Mouse (Mus musculus): ENCODE measurements around the gene Olfr24. TPM values are rescaled to one million over a fixed set of nuclear protein-coding genes. Genes with fewer than 3 reads are reported as not detected.
"Not testable (repeated sequence)": the region's sequence is repeated elsewhere in the genome, so short reads cannot be mapped to it uniquely, and the experiment has no call there.

Gene Olfr24
- polyA plus RNA-seq (2014; fragmentation: Nextera tagmentation; extraction: Ambion mirVana): 0.15 TPM in 1 of 2 replicates, not detected in the other

DNA sequence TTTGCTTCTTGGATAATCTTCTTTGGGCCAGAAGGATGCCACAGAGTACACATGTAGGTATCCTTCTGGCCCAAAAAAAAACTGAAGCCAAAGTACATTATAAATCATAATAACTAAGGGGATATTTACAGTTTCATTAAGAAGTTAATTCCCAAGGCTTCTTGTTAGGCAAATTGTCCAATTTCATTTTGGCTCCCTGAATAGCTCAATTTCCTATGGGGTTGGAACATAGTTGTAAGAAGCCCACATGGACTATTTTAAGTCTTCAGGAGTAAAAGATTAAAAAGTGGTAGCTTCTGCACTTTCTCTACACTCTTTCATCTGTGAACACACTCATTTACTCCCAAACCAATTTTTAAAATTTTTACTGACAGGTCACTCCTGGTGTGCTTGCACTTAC, at the start of gene Olfr24:
TSS of gene Olfr24 (minus strand) at position 101 of the 400 bp plus-strand sequence.
- Histone ChIP-seq H3K9ac (ENCODE audit: low read depth, low read length) (no peak within 1 kb of the TSS), H3K27ac (replicated peaks; ENCODE audit: low read depth, low read length) (no peak within 1 kb of the TSS), H3K4me2 (ENCODE audit: low read depth, low read length) (no peak within 1 kb of the TSS), H3K9me3 (ENCODE audit: control insufficient read depth, low read length) (no peaks in the 10 kb centered on the region), H3K27me3 (replicated peaks; ENCODE audit: control insufficient read depth, insufficient read depth, low read length) (no peaks in the 10 kb centered on the region), H3K36me3 (ENCODE audit: control insufficient read depth, insufficient read depth, low read length) (no peaks in the 10 kb centered on the region), H3K4me1 (ENCODE audit: control insufficient read depth, insufficient read depth, low read length) (no peaks in the 10 kb centered on the region), H3K4me3 (ENCODE audit: low read depth, low read length) (no peak within 1 kb of the TSS)
- ATAC-seq (ENCODE audit: low read depth): no peak
- DNase-seq (ENCODE audit: low spot score): no peak

DNA sequence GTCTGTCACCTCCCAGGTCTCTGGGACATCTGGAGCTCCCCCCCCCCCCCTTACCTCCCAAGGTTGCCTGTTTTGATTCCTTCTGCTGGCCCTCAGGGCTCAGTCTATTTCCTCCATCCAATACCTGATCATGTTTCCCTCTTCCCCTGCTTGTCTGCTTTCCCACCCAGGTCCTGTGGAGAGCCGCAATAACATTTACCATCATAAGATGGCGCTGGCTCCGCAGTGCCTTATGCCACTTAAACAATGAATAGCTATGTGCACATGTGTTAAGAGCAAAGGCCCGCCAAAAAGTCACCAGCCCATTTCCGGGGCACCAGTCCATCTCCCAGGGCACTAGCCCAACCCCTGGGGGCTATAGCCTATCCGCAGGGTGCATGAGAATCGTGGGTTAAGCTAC, 21.5 kb upstream of the Olfr24 start:
- H3K9ac ChIP-seq (ENCODE audit: low read depth, low read length): no peak overlapping the region
- H3K36me3 ChIP-seq (ENCODE audit: control insufficient read depth, insufficient read depth, low read length): no peaks in the 10 kb centered on the region
- no peak for ATAC-seq (ENCODE audit: low read depth)
- H3K9me3 ChIP-seq (ENCODE audit: control insufficient read depth, low read length): no peaks in the 10 kb centered on the region
- H3K27me3 ChIP-seq (replicated peaks; ENCODE audit: control insufficient read depth, insufficient read depth, low read length): no peaks in the 10 kb centered on the region
- no peak overlapping the region for H3K27ac ChIP-seq (replicated peaks; ENCODE audit: low read depth, low read length)
- no peak overlapping the region for H3K4me2 ChIP-seq (ENCODE audit: low read depth, low read length)
- H3K4me3 ChIP-seq (ENCODE audit: low read depth, low read length): no peak overlapping the region
- 60% methylated on average over 7 of the region's 7 CpGs for WGBS
- H3K4me1 ChIP-seq (ENCODE audit: control insufficient read depth, insufficient read depth, low read length): no peaks in the 10 kb centered on the region
- DNase-seq (ENCODE audit: low spot score): no peak

DNA sequence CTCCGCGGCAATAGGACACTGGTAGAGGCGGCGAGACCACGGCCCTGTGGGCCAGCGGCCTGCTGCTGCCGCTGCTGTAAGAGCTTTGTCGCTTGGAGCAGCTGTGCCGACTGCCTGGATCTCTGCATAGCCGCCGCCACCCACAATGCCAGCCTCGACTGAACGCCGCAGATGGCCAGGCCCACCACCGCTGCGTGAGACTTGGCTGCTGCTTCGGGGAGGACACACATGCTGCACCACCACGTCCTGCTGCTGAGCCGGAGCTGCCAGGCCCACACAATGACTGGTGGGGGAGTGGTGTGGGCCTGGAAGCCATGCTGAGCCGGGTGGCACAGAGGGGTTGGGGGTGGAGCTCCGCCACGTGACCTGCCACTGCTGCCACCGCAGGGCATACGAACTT, 15.7 kb upstream of the Olfr24 start:
- no peak for DNase-seq (ENCODE audit: low spot score)
- H3K9me3 ChIP-seq (ENCODE audit: control insufficient read depth, low read length): no peaks in the 10 kb centered on the region
- WGBS: 62% methylated on average over 24 of the region's 24 CpGs

DNA sequence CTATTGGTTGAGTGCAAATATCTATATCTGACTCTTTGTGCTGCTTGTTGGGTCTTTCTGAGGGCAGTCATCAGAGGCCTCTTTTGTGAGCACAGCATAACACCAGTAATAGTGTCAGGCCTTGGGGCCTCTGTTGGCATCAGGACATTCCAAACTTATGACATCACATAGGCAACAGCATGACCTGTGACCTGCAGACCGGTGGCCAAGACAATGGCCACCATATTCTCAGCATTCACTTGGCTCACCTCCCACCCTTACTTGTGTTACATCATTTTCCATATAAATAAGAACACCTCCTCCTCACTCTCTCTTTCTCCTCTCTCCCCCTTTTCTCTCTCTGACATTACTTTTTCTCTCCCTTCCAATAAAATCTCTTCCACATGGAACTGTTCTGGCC, 15.2 kb upstream of the Olfr24 start:
- no peaks in the 10 kb centered on the region for H3K27me3 ChIP-seq (replicated peaks; ENCODE audit: control insufficient read depth, insufficient read depth, low read length)
- no peaks in the 10 kb centered on the region for H3K4me1 ChIP-seq (ENCODE audit: control insufficient read depth, insufficient read depth, low read length)
- 63% methylated on average over 1 of the region's 1 CpGs for WGBS
- no peak overlapping the region for H3K27ac ChIP-seq (replicated peaks; ENCODE audit: low read depth, low read length)
- no peak overlapping the region for H3K4me2 ChIP-seq (ENCODE audit: low read depth, low read length)
- no peak overlapping the region for H3K4me3 ChIP-seq (ENCODE audit: low read depth, low read length)
- no peak for DNase-seq (ENCODE audit: low spot score)
- H3K9ac ChIP-seq (ENCODE audit: low read depth, low read length): no peak overlapping the region
- ATAC-seq (ENCODE audit: low read depth): no peak
- no peaks in the 10 kb centered on the region for H3K36me3 ChIP-seq (ENCODE audit: control insufficient read depth, insufficient read depth, low read length)
- H3K9me3 ChIP-seq (ENCODE audit: control insufficient read depth, low read length): no peaks in the 10 kb centered on the region

More for the DNA sequence above, 15.7 kb upstream of the Olfr24 start:
- Histone ChIP-seq H3K36me3 (ENCODE audit: control insufficient read depth, insufficient read depth, low read length) (no peaks in the 10 kb centered on the region), H3K27me3 (replicated peaks; ENCODE audit: control insufficient read depth, insufficient read depth, low read length) (no peaks in the 10 kb centered on the region), H3K4me2 (ENCODE audit: low read depth, low read length) (no peak overlapping the region), H3K9ac (ENCODE audit: low read depth, low read length) (no peak overlapping the region), H3K4me1 (ENCODE audit: control insufficient read depth, insufficient read depth, low read length) (no peaks in the 10 kb centered on the region), H3K27ac (replicated peaks; ENCODE audit: low read depth, low read length) (no peak overlapping the region), H3K4me3 (ENCODE audit: low read depth, low read length) (no peak overlapping the region)
- ATAC-seq (ENCODE audit: low read depth): 0 out of 2 replicates have a peak, but pooled peaks have one; percentile 22

DNA sequence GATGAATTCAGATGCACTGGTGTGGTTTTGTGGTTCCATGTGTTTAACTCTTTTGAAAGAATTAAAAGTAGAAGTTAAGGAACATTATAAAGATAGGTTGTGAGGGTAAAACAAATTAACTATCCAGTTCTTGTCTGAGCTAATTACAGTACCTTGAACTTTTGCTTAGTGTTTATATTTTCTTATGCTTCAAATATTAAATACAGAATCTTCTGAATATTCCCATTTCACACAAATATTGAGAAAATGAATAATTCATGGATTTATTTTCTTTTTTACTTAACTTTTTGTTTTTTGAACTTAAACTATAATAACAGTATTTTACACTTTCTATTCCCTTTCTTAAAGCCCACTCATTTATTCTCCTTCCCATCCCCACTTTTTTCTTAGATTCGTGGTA, 8.2 kb downstream of the Olfr24 start:
- Histone ChIP-seq H3K27ac (replicated peaks; ENCODE audit: low read depth, low read length) (no peak overlapping the region), H3K4me1 (ENCODE audit: control insufficient read depth, insufficient read depth, low read length) (no peaks in the 10 kb centered on the region), H3K36me3 (ENCODE audit: control insufficient read depth, insufficient read depth, low read length) (no peaks in the 10 kb centered on the region), H3K9me3 (ENCODE audit: control insufficient read depth, low read length) (no peaks in the 10 kb centered on the region), H3K4me3 (ENCODE audit: low read depth, low read length) (no peak overlapping the region), H3K4me2 (ENCODE audit: low read depth, low read length) (no peak overlapping the region), H3K27me3 (replicated peaks; ENCODE audit: control insufficient read depth, insufficient read depth, low read length) (no peaks in the 10 kb centered on the region), H3K9ac (ENCODE audit: low read depth, low read length) (no peak overlapping the region)
- ATAC-seq (ENCODE audit: low read depth): no peak
- no peak for DNase-seq (ENCODE audit: low spot score)
- WGBS: 64% methylated on average over 1 of the region's 1 CpGs

DNA sequence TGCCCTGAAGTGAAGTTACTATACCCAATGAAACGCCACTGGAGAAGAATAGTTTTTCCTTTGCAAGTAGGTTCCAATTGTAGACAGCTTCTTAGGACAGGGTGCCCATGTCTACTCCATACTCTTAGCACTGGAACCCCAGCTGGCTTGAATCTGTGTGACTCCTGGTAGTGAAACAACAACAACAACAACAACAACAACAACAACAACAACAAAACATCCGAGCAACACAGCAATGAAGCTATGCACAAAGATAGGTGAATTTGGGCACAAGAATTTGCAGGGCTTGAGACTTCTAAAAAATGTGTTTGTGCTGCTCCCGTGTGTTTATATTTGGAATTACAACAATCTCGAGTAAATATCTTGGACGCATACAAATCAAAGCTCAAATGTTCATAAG, 19.2 kb downstream of the Olfr24 start:
- no peaks in the 10 kb centered on the region for H3K27me3 ChIP-seq (replicated peaks; ENCODE audit: control insufficient read depth, insufficient read depth, low read length)
- H3K4me1 ChIP-seq (ENCODE audit: control insufficient read depth, insufficient read depth, low read length): no peaks in the 10 kb centered on the region
- ATAC-seq (ENCODE audit: low read depth): no peak
- H3K4me2 ChIP-seq (ENCODE audit: low read depth, low read length): no peak overlapping the region
- no peaks in the 10 kb centered on the region for H3K9me3 ChIP-seq (ENCODE audit: control insufficient read depth, low read length)
- no peak overlapping the region for H3K9ac ChIP-seq (ENCODE audit: low read depth, low read length)
- H3K36me3 ChIP-seq (ENCODE audit: control insufficient read depth, insufficient read depth, low read length): no peaks in the 10 kb centered on the region
- H3K4me3 ChIP-seq (ENCODE audit: low read depth, low read length): no peak overlapping the region
- 23% methylated on average over 5 of the region's 5 CpGs for WGBS
- H3K27ac ChIP-seq (replicated peaks; ENCODE audit: low read depth, low read length): no peak overlapping the region
- peak; percentile 25 for DNase-seq (ENCODE audit: low spot score)

DNA sequence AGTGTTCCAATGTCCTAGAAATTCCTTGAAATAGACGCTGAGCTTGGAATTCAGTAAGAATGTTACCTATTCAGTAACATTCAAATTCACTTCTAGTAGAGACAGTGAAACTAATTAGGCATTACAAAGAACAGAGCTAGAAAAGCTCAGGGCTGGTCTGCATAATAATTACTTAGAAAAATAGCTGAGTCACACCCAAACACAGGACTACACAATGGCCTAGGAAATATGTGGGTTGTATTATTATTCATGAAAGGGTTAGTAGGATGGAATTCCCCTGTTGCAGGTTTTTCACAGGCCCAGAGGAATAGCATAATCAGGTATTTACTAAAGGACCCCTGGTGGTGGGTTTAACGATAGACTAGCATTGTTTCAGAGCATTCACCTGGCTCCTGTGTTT, 29.6 kb downstream of the Olfr24 start:
- not testable (repeated sequence) for H3K4me2 ChIP-seq (ENCODE audit: low read depth, low read length); DNase-seq (ENCODE audit: low spot score); H3K4me3 ChIP-seq (ENCODE audit: low read depth, low read length); H3K27ac ChIP-seq (replicated peaks; ENCODE audit: low read depth, low read length); H3K27me3 ChIP-seq (replicated peaks; ENCODE audit: control insufficient read depth, insufficient read depth, low read length); H3K4me1 ChIP-seq (ENCODE audit: control insufficient read depth, insufficient read depth, low read length); H3K36me3 ChIP-seq (ENCODE audit: control insufficient read depth, insufficient read depth, low read length); ATAC-seq (ENCODE audit: low read depth); H3K9ac ChIP-seq (ENCODE audit: low read depth, low read length); H3K9me3 ChIP-seq (ENCODE audit: control insufficient read depth, low read length)
- 78% methylated on average over 2 of the region's 2 CpGs for WGBS

DNA sequence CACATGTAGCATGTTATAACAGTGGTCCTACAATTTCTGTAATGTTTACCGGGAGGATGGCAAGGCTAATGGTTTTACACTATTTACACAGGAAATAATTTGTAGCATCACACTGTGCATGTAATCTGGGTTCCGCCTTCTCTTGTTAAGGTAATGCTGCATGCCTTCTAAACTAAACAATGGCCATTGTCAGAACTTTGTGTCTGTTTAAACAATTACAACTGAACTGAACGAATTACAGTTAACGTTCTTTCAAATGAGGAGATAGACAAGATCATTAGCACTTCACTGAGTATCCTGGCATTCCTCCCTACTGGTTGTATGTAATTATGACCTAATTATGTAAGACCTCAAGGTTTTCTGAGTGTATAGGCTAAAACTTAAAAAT, 41.1 kb downstream of the Olfr24 start:
- no peak for DNase-seq (ENCODE audit: low spot score)
- Histone ChIP-seq H3K27me3 (replicated peaks; ENCODE audit: control insufficient read depth, insufficient read depth, low read length) (no peaks in the 10 kb centered on the region), H3K9me3 (ENCODE audit: control insufficient read depth, low read length) (no peaks in the 10 kb centered on the region), H3K4me3 (ENCODE audit: low read depth, low read length) (no peak overlapping the region), H3K4me2 (ENCODE audit: low read depth, low read length) (no peak overlapping the region), H3K36me3 (ENCODE audit: control insufficient read depth, insufficient read depth, low read length) (no peaks in the 10 kb centered on the region), H3K27ac (replicated peaks; ENCODE audit: low read depth, low read length) (no peak overlapping the region), H3K9ac (ENCODE audit: low read depth, low read length) (no peak overlapping the region), H3K4me1 (ENCODE audit: control insufficient read depth, insufficient read depth, low read length) (peaks cover 9% of the 10 kb centered on the region; the same call in 1 of the 2 replicates)
- 42% methylated on average over 4 of the region's 4 CpGs for WGBS
- no peak for ATAC-seq (ENCODE audit: low read depth)

DNA sequence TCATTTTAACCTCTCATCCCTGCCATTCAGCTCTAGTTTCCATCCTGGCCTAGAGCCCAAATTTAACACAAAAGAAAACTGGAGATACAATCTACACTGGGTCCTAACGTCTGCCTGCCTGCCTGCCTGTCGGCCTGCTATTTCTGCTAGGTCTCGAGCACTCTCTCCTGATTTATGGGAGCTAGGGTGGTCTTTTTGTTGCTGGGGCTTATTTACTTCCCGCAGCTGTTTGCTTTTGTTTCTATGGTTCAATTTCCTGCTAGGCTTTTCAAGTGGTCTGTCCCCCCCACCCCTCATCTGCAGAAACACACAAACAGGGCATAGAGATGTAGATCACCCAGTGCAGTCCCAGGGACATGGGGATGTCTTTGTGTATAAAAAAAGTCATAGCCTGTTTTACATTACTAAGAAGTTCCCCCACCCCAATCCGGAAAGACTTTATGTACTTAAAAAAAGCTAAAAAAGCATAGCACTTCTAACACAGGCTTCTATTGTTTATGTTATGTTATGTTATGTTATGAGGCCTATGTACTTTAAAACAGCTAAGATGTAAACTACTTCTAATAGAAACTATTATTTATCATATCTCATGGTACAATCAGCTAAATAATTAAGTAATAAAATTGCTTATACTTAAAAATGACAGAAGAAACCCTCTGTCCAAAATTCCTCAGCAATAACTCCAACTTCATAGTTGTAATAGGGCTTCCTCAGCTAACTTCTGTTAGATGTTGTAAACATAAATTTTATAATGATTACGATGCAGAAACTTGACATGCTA, 41.7 kb downstream of the Olfr24 start:
- Histone ChIP-seq H3K9me3 (ENCODE audit: control insufficient read depth, low read length) (no peaks in the 10 kb centered on the region), H3K9ac (ENCODE audit: low read depth, low read length) (no peak overlapping the region), H3K4me3 (ENCODE audit: low read depth, low read length) (no peak overlapping the region), H3K4me2 (ENCODE audit: low read depth, low read length) (no peak overlapping the region), H3K27ac (replicated peaks; ENCODE audit: low read depth, low read length) (peak overlapping the region; percentile 44), H3K27me3 (replicated peaks; ENCODE audit: control insufficient read depth, insufficient read depth, low read length) (no peaks in the 10 kb centered on the region), H3K4me1 (ENCODE audit: control insufficient read depth, insufficient read depth, low read length) (peaks cover 9% of the 10 kb centered on the region; the same call in 1 of the 2 replicates), H3K36me3 (ENCODE audit: control insufficient read depth, insufficient read depth, low read length) (no peaks in the 10 kb centered on the region)
- DNase-seq (ENCODE audit: low spot score) (peak; percentile 45), ATAC-seq (ENCODE audit: low read depth) (peak; percentile 65)
- 23% methylated on average over 6 of the region's 6 CpGs for WGBS

Measured in embryonic facial prominence, embryonic 14.5 days (tissue).